Mouse (Mus musculus) embryonic facial prominence, embryonic 15.5 days (tissue): ENCODE data around the gene Svbp. TPM values are rescaled to one million over a fixed set of nuclear protein-coding genes. Genes with fewer than 3 reads are reported as not detected.
A peak's percentile ranks its signal among the peaks of the same experiment; 100 is the strongest.

Source experiments
- ATAC-seq: fragments of 200-750 bp; cut with Nextera tagmentation; 2 replicates; pipeline ENCODE4 v1.8.0; 2017; ENCODE audit warnings: low read depth, moderate TSS enrichment; ENCODE audit not compliant: insufficient number of reproducible peaks, low FRiP score, low TSS enrichment
- H3K27ac ChIP-seq: fragments of 300-500 bp; sonication (generic); replicated peaks from 2 replicates; pipeline ENCODE4 v1.5.1; 2015; ENCODE audit warnings: mild to moderate bottlenecking, inconsistent platforms
- H3K27me3 ChIP-seq: fragments of 300-500 bp; sonication (generic); 2 replicates; pipeline ENCODE4 v1.6.1; 2015; ENCODE audit warnings: inconsistent platforms
- H3K36me3 ChIP-seq: fragments of 300-500 bp; sonication (generic); 2 replicates; pipeline ENCODE4 v1.6.1; 2015; ENCODE audit warnings: mild to moderate bottlenecking, inconsistent platforms
- H3K4me1 ChIP-seq: fragments of 300-500 bp; sonication (generic); 2 replicates; pipeline ENCODE4 v1.6.1; 2015; ENCODE audit warnings: inconsistent platforms
- H3K4me2 ChIP-seq: fragments of 300-500 bp; sonication (generic); replicated peaks from 2 replicates; pipeline ENCODE4 v1.6.1; 2015; ENCODE audit warnings: mild to moderate bottlenecking, inconsistent platforms
- H3K4me3 ChIP-seq: fragments of 300-500 bp; sonication (generic); replicated peaks from 2 replicates; pipeline ENCODE4 v1.5.1; 2015; ENCODE audit warnings: mild to moderate bottlenecking, inconsistent platforms
- H3K9ac ChIP-seq: fragments of 300-500 bp; sonication (generic); 2 replicates; pipeline ENCODE4 v1.6.1; 2015; ENCODE audit warnings: inconsistent platforms
- H3K9me3 ChIP-seq: fragments of 300-500 bp; sonication (generic); replicated peaks from 2 replicates; pipeline ENCODE4 v1.6.1; 2016; ENCODE audit warnings: inconsistent platforms
- WGBS: fragments of 180-500 bp; shearing (Covaris S2); methylation state at CpG from one replicate; pipeline ENCODE4 v1.1.7; 2015; 5-methylcytosine and 5-hydroxymethylcytosine counted together
- polyA plus RNA-seq: library from polyadenylated mRNA; unstranded; fragments of >200 nt; fragmentation: Nextera tagmentation; extraction: Ambion mirVana; gene quantifications from 2 replicates; pipeline ENCODE4 v1.2.1, GENCODE M21; 2015

Gene Svbp
- polyA plus RNA-seq, 1 experiment from 2014 or later: 213 TPM

DNA sequence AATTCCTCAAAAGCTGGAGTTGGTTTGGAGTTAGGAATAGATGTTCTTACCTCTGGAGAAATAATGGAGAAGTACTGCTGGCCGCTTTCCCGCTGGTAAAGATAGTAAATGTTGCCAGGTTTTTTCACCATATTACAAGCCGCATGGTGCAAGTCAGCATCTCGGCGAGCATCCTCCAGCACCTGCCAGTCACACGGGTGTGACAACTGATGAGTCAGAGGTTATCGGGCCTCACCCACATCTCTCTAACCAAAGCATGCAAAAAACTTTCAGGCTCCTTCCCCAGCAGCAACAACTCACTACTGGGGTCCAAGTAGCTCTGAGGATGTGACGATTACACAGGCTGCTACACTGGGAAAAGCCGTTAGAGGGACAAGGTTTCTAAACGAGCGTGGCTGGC is 31.6 kb downstream of the Svbp start:
- Histone ChIP-seq H3K4me2 (no peak overlapping the region), H3K27me3 (no peaks in the 10 kb centered on the region), H3K9me3 (no peaks in the 10 kb centered on the region), H3K4me3 (no peak overlapping the region), H3K4me1 (peaks cover 5% of the 10 kb centered on the region), H3K36me3 (peaks cover 49% of the 10 kb centered on the region), H3K9ac (no peak overlapping the region), H3K27ac (no peak overlapping the region)
- WGBS: 91% methylated on average over 11 of the region's 11 CpGs
- ATAC-seq: no peak

DNA sequence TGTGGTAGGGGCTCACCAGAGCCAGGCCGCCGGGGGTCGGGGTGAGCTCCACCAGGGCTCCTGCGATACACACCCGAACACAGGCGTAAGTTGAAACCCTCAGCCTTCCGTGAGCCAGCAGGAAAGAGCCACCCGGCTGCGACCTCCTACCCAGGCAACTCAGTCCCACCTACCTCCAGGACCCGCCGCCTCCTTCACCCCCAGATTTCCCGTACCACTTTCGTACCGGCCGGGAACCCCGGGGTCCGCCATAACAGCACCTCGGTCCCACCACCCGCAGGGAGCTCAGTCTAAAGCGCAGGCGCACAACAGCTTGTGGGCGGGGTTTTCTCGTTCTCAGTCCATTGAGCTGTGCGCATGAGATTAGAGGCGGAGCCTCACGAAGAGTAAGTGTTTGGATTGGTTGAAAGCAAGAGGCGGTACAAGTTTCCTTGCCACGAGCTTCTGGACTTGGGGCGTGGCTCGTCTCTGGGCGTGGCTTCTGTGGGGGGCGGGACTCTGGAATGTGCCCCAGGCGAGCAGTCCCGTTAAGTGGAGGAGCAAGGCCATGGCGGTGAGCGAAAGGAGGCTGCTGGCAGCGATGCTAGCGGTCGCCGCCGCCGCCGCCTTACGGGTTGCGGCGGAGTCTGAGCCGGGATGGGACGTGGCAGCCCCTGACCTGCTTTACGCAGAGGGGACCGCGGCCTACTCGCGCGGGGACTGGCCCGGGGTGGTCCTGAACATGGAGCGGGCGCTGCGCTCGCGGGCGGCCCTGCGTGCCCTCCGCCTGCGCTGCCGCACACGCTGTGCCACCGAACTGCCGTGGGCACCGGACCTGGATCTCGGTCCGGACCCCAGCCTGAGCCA is 37.5 kb downstream of the Svbp start, which contains the start of the genes AU022252 and P3h1:
Gene AU022252 (minus strand): TSS at position 303 of the 846 bp plus-strand sequence.
Gene P3h1 (plus strand): TSS at position 506 of the 846 bp plus-strand sequence.
- Histone ChIP-seq H3K4me3 (peak within 1 kb of the TSS; percentile 59), H3K9ac (peak within 1 kb of the TSS; percentile 76), H3K36me3 (peaks cover 31% of the 10 kb centered on the region), H3K9me3 (no peaks in the 10 kb centered on the region), H3K4me1 (peaks cover 14% of the 10 kb centered on the region), H3K4me2 (peak within 1 kb of the TSS; percentile 70), H3K27me3 (no peaks in the 10 kb centered on the region), H3K27ac (peak within 1 kb of the TSS; percentile 90)
- peak; percentile 98 for ATAC-seq
- under 1% methylated on average over 71 of the region's 71 CpGs for WGBS

DNA sequence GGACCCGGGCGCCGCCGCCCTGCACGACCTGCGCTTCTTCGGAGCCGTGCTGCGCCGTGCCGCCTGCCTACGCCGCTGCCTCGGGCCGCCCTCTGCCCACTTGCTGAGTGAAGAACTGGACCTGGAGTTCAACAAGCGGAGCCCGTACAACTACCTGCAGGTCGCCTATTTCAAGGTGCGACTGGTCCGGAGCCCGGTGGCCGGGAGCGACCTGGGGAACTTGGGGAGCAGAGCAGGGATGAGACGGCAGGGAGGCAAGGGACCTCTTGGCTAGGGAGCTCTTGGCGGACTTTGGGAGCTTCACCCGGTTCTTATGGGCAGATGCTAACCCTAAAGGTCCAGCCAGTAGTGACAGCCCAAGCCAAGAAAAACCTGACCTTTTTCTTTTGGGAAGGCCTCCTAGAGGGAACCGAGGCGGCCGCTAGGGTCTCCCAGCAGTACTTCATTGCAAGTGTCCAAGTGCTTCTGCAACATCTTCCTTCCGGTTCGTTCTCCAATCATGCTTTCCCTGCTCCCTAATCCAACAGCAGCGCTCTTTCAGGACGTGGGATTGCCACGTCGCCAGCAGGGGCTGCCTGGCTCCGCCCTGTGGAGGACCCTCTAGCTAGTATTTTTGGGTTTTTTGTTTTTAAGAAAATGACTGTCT is 38.3 kb downstream of the Svbp start:
- peak overlapping the region; percentile 59 for H3K4me3 ChIP-seq
- peak overlapping the region; percentile 75 for H3K9ac ChIP-seq
- peak overlapping the region; percentile 56 for H3K4me2 ChIP-seq
- no peaks in the 10 kb centered on the region for H3K9me3 ChIP-seq
- H3K36me3 ChIP-seq: peaks cover 26% of the 10 kb centered on the region
- H3K27ac ChIP-seq: peak overlapping the region; percentile 90
- H3K4me1 ChIP-seq: peaks cover 14% of the 10 kb centered on the region
- WGBS: under 1% methylated on average over 36 of the region's 36 CpGs
- ATAC-seq: peak; percentile 63
- H3K27me3 ChIP-seq: no peaks in the 10 kb centered on the region

DNA sequence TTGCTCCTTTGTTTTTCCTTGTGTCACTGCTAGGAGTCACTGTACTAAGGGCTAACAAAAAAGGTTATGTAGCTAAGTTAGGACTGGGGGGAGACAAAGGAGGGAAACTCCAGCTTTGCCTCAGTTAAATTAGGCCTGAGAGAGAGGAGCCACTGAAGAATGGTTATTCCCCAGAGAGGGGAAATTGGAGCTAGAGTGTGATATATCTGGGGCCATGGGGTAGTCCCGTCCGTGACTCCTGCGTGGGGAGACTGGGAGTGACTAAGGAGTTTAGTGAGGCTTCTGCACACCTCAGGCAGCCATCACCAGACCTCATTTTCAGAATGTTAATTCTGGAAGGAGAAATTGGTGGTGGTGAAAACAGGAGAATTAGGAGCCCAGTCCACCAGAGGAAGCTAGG is 39.2 kb downstream of the Svbp start:
- Histone ChIP-seq H3K4me1 (peaks cover 21% of the 10 kb centered on the region), H3K27ac (peak overlapping the region; percentile 90), H3K9me3 (no peaks in the 10 kb centered on the region), H3K9ac (no peak overlapping the region), H3K36me3 (peaks cover 22% of the 10 kb centered on the region), H3K4me2 (peak overlapping the region; percentile 56), H3K4me3 (peak overlapping the region; percentile 59), H3K27me3 (no peaks in the 10 kb centered on the region)
- WGBS: 56% methylated on average over 3 of the region's 3 CpGs
- ATAC-seq: no peak

DNA sequence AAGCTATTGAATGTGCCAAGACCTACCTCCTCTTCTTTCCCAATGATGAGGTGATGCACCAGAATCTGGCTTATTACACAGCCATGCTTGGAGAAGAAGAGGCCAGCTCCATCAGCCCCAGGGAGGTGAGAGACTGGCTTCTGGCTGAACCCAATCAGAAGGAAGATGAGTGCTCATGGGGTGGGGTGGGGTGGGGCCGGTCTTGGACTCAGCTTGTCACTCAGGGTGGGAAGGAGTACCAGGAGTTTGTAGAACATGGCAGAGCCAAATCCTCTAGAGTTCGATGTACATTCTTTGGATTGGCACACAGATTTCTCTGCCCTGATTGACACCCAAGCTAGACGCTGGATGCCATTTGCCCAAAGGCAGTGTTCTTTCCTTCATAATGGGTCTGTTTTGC is 43.6 kb downstream of the Svbp start:
- Histone ChIP-seq H3K36me3 (peaks cover 47% of the 10 kb centered on the region), H3K27ac (no peak overlapping the region; the same call in 1 of the 2 replicates), H3K9ac (no peak overlapping the region), H3K9me3 (no peaks in the 10 kb centered on the region), H3K4me1 (peaks cover 16% of the 10 kb centered on the region), H3K27me3 (no peaks in the 10 kb centered on the region), H3K4me2 (no peak overlapping the region), H3K4me3 (no peak overlapping the region)
- ATAC-seq: no peak
- WGBS: 51% methylated on average over 3 of the region's 3 CpGs

DNA sequence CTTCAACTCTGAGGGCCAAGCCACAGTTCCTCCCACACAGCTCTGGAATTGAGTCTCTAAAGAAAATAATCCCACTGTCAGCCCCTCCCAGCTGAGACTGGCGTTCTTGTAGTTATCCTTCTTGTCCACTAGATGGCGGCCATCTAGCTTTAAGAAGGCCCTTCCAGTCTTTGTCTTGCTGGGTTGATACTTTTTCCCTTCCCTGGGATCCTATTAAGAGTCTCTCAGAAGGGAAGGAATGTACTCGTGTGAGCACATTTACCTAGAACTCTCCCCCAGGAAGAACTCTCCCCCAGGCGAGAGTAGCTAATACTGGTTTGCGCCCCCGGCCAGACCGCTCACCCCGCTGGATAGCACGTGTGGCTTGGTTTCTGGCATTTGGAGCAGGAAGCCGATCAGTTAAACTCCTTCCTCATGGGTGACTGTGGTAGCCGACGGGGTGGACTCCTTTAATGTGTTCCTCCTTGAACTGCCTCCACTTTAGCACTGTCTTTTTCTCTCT is 44.1 kb downstream of the Svbp start:
- Histone ChIP-seq H3K4me2 (0 out of 2 replicates have a peak overlapping the region, but pooled peaks have one; percentile 12), H3K27ac (peak overlapping the region; percentile 71), H3K4me1 (peaks cover 16% of the 10 kb centered on the region), H3K9me3 (no peaks in the 10 kb centered on the region), H3K36me3 (peaks cover 52% of the 10 kb centered on the region), H3K27me3 (no peaks in the 10 kb centered on the region), H3K9ac (no peak overlapping the region), H3K4me3 (no peak overlapping the region)
- ATAC-seq: peak; percentile 63
- 32% methylated on average over 12 of the region's 12 CpGs for WGBS

DNA sequence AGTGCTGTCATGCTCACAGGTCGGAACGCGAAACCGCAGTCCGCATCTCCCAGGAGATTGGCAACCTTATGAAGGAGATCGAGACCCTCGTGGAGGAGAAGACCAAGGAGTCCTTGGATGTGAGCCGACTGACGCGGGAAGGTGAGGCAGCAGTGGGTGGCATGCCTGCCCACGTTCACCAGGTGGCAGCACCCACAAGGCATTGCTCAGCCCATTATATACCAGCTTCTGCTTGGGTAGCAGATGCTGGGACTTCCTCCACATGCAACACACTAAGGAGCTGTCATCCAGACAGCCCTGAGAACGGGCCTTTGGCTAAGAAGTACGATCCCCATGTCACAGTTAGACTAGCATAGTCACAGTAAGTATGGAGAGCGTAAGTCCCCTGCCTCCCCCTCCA is 46.6 kb downstream of the Svbp start:
- Histone ChIP-seq H3K4me1 (peaks cover 18% of the 10 kb centered on the region), H3K27ac (no peak overlapping the region), H3K9me3 (no peaks in the 10 kb centered on the region), H3K4me2 (no peak overlapping the region), H3K27me3 (no peaks in the 10 kb centered on the region), H3K4me3 (no peak overlapping the region), H3K9ac (no peak overlapping the region), H3K36me3 (peaks cover 64% of the 10 kb centered on the region)
- no peak for ATAC-seq
- WGBS: 95% methylated on average over 14 of the region's 14 CpGs

DNA sequence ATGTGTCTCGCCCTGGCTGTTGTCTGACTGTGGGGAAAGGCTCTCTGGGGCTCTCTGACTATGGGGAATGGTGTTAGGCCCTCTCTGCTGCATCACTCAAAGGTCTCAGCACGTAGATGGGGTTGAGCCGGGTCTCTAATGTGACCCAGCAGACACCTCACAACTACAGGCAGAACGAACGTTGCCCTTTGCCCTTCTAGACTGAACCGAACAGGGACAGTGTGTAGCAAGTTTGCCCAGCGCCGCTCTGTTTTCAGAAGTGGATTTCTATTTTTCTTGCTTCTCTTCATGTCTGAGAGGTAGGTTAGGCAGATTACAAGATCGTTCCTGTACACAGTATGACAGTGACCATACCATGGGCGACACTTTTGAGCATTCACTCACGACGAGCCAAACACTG is 47.5 kb downstream of the Svbp start:
- Histone ChIP-seq H3K4me2 (no peak overlapping the region), H3K9me3 (no peaks in the 10 kb centered on the region), H3K27me3 (no peaks in the 10 kb centered on the region), H3K9ac (no peak overlapping the region), H3K4me3 (no peak overlapping the region), H3K4me1 (peaks cover 19% of the 10 kb centered on the region), H3K27ac (no peak overlapping the region), H3K36me3 (peaks cover 63% of the 10 kb centered on the region)
- 89% methylated on average over 12 of the region's 12 CpGs for WGBS
- no peak for ATAC-seq

DNA sequence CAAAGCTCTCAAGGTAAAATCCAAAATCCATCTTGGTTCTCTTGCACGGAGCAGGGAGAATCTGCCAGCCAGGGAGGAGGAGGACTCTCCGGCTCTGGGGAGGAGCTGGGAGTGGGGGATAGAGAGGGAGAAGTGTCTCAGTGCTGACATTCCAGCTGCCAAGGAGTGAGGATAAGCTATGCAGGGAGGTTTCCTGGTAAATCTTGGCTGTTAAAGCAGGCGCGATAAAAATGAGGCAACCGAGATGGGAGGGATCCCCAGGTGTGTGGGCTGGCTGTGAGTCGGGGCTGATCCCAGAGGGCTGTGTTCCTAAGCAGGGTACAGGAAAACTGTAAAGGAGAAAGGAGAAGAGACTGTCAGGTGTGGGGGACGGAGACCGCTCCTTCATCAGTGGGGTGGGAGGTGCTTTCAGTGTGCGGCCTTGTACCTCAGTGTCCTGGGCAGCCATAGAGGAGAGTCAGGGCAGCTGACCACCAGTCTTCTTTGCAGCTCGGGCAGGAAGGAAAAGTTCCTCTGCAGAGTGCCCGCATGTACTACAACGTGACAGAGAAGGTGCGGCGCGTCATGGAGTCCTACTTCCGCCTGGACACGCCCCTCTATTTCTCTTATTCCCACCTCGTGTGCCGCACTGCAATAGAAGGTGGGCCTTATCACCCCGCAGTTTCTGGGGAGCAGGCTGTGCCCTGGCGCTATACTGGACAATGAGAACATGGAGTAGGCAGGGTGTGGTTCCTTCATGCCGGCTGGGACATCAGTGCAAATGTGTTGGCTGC is 49.5 kb downstream of the Svbp start:
- no peak overlapping the region for H3K4me3 ChIP-seq
- no peak overlapping the region for H3K4me2 ChIP-seq
- H3K36me3 ChIP-seq: peaks cover 71% of the 10 kb centered on the region
- 77% methylated on average over 22 of the region's 22 CpGs for WGBS
- no peaks in the 10 kb centered on the region for H3K9me3 ChIP-seq
- peaks cover 15% of the 10 kb centered on the region for H3K4me1 ChIP-seq
- no peak overlapping the region for H3K27ac ChIP-seq
- no peak overlapping the region for H3K9ac ChIP-seq
- no peaks in the 10 kb centered on the region for H3K27me3 ChIP-seq
- ATAC-seq: no peak

DNA sequence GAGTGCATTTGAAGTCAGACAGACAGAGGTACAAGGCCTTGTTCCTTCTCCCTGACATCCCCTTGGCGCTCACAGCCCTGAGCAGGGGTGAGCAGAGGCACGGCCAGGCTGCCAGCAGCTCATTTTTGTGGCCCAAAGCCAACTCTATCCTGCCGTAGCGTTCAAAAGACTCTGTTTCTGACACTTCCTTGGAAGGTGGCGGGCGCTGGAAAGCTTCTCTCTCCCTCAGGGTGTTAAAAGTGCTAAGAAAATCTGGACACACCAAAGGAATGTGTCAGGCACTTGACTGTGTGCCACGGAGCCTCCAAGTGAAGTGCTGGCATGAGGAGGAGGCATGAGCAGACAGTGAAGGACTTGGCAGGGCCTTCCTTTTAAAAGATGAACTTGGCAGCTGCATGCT is 50.5 kb downstream of the Svbp start:
- WGBS: 60% methylated on average over 7 of the region's 7 CpGs
- Histone ChIP-seq H3K4me1 (peaks cover 14% of the 10 kb centered on the region), H3K9me3 (no peaks in the 10 kb centered on the region), H3K9ac (no peak overlapping the region), H3K27ac (no peak overlapping the region), H3K4me3 (no peak overlapping the region), H3K36me3 (peaks cover 71% of the 10 kb centered on the region), H3K4me2 (no peak overlapping the region), H3K27me3 (no peaks in the 10 kb centered on the region)
- no peak for ATAC-seq

DNA sequence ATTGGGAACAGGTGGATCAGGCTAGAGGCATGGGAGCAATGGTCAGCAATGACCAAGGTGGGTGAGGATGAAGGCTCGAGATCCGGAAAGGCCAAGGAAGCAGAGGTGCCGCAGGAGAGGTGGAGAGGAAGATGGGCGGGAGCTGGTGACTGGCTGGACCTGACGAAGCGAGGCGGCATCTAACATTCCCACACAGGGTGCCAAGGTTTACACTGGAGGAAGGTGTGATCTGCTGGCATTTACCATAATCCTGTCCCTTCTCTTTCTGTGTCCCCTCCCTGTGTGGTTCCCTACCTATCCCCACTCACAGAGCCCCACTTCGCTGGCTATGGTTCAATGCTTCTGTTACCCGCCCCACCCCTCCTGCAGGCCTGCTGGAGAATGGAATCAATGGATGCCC is 50.9 kb downstream of the Svbp start:
- H3K36me3 ChIP-seq: peaks cover 67% of the 10 kb centered on the region
- ATAC-seq: no peak
- no peak overlapping the region for H3K4me3 ChIP-seq
- no peak overlapping the region for H3K9ac ChIP-seq
- H3K27me3 ChIP-seq: no peaks in the 10 kb centered on the region
- no peak overlapping the region for H3K4me2 ChIP-seq
- no peaks in the 10 kb centered on the region for H3K9me3 ChIP-seq
- 91% methylated on average over 9 of the region's 9 CpGs for WGBS
- H3K4me1 ChIP-seq: peaks cover 14% of the 10 kb centered on the region
- H3K27ac ChIP-seq: no peak overlapping the region
